Mouse (Mus musculus) cerebellum, adult 11-12 months (tissue): ENCODE results near the gene Zfp280d.

Source experiments
- DNase-seq: peaks from one replicate; pipeline ENCODE4 v3.0.0; 2022

The Zfp280d gene

DNA sequence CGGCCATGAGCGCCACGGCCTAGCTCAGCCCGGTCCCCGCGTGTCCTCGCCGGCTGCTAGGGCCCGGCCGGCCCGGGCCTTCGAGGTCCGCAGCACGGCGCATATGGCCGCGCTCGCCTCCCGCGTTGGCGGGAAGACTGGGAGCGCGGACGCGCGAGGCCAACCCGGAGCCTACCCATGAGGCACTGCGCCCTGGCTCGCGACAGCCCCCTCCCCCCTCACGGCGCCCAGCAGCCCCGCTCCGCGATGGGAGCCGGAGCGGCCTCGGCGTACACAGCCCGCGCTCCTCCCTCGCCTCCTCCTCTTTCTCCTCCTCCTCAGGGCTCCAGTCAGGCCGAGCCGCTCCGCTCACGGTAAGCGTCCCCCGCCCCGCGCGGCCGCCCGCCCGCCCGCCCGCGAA lies at the start of gene Zfp280d:
Zfp280d (plus strand) TSS at position 184 of the 400 bp plus-strand sequence.
- DNase-seq: peak; percentile 93

GRCm38 (mm10) chr9:72226536-72226935 lies 48.1 kb upstream of the Zfp280d start:
- no peak for DNase-seq

DNA sequence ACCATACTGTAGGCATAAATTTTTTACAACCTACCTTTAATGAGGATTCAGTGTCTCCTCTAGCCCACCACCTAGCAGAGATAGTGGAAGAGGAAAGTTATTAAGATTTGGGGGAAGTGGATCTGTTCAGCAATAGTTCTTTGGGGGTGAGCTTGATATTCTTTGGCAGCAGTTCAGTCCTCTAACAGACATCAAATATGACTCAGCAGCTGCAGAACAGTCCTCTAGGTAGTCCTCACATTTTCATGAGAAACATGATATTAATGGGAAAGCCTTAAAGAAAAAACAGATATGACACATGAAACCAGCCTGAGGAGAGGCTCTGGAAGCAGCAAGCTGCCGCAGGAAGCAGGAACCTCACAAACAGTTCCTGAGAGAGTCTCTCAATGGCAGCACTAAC lies 22.0 kb upstream of the Zfp280d start:
- DNase-seq: no peak

GRCm38 (mm10) chr9:72255227-72255626 lies 19.4 kb upstream of the Zfp280d start:
- no peak for DNase-seq

GRCm38 (mm10) chr9:72256646-72257045 lies 18.0 kb upstream of the Zfp280d start:
- DNase-seq: no peak

DNA sequence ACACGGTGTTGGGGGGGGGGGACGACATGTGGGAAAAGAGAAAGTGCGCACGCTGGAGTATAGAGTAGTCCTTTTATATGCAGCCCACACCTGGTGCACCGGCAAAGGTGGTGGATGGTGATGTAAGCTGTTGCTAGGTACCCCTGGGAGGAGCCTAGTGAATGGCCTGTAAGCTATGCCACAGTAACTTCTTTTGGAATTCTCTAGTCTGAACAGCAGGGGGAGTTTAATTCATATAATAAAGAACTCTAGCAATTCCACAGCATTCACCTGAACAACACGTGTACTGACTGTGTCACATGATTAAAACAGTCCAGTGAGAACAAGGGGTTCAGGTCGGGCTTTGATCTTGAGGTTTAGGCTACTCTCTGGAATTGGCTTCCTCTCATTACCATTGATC lies 14.3 kb upstream of the Zfp280d start:
- no peak for DNase-seq

DNA sequence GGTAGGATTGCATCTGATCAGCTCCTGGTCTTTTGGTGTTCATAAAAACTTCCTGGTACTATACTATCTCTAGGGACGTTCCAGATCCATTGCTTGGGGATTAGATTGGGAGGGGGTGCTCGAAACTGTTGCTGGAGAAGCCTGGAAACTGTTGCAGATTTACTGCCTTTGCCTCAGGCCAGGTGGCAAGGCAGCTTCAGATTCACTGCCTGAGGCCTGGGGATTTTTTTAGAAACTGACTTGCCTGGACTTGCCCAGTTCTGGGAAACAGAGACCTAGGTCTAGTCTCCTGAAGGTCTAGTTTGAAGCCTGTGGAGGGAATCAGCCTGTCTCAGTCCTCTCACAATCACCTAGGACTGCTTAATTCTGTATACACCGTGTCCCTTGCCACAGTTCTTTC lies 9.8 kb upstream of the Zfp280d start:
- DNase-seq: no peak

DNA sequence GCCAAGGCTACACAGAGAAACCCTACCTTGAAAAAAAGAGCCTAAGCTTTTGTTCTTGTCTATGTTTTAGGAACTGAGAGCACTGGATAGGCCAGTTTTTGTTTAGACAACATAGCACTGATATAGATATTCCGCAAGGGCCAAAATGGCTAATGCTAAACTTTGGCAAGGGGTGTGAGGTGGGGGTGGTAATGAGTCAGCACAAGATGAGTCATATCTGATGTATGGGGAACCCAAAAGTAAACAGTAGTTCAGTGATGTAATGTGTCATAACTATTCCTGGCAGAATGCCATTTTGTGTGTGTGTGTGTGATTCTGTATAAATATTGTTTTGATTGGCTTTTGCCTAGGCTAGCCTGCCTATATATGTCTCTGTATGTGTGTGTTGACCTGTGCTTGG lies 4.5 kb upstream of the Zfp280d start:
- DNase-seq: no peak

GRCm38 (mm10) chr9:72273646-72274410 lies 832 bp upstream of the Zfp280d start:
- peak; percentile 17 for DNase-seq

DNA sequence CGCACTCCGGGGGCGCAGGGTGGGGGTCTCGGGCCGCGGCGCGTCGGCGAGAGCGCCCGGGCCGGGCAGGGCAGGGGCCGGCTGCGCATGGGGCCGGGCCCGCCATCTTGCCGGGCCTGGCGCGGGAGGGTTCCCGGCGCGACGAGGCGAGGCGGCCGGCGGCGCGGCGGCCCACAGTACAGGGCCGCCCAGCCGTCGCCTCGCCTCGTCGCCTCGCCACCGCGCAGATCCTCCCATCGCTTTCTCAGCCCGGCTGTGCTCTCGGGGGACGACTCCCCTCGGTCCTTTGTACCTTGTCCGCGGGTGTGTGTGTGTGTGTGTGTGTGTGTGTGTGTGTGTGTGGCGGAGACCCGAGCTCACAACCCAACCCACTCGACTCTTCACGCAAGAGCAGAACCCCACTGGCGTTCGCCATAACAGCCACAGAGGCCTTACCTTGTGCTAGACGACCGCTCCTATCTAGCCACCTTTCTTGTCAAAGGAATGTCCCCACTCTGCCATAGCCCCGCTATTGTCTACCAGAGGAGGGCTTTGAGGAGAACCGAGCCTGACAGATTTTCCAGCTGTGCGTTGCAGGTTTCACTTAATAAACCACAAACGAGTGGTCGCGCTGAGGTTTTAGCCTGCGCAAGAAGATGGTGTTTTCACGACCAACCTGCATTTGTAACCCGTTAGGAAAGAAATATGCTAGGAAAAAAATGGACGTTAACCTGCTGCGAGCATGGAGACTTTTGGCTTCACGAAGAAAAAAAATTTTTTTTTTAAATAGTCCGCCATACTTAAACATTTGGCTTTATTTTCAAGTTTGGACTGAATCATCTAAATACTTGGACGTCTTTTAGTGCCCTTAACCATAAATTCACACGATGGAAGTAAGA lies 680 bp downstream of the Zfp280d start:
- DNase-seq: peak; percentile 58

DNA sequence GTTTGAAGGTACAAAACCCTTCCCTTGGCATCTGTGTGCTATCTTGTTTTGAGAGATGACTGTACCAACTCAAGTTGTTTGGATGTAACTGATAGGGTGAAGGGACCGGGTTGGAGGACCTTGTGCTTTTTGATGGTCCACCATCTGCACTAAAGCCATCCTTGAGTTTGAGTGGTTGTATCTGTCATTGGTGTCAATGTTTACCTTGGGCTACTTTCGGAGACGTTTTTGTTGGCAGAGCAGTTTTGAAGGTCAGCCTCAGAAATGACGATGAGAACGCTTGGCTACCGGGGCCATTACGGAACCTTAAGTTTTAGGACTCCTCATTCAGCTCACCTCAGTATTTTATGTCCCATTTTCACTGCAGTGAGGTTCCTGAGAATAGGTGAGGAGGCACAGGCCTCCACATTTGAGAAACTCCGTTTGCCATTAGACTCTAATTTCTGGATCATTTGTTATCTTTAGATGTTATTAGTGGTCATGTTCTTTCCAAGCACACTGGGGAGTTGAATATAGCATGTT lies 1.4 kb downstream of the Zfp280d start:
- no peak for DNase-seq

DNA sequence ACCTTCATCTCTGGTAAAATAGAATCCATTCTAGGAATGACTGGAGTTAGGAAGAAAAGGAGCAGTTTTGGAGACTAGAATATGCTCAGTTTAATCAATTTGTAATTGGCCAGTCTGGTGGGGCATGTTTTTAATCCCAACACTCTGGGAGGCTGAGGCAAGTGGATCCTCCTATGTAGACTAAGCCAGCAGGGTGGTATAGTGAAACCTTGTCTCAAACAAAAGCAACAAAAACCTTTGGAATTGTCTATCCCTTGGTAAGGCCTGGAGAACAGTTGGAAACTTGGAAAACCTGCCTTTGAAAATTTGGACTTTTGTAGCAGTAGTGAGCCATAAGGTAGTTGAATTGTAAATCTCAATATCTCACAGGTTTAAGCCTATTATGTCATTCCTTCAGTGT lies 2.3 kb downstream of the Zfp280d start:
- no peak for DNase-seq

- no peak for DNase-seq
Observed at GRCm38 (mm10) chr9:72279943-72280342, 5.3 kb downstream of the Zfp280d start.

DNA sequence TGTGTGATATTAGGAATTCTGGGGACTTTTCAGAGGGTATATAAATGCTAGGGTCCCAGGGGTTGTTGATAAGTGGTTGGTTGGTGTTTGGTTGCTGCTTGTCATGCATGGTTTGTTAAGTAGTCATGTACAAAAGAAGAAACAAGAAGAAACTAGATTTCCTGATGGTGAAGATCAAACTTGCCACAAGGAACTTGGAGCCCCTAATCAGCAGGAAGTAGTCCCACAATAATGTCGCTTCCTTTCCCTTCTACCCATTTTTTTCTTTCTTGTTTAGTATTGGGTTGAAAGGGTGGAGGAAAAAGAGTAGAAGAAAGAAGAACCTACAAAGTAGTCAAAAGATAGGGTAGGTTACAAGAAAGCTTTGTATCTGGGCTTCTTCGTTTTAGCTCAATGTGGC lies 13.0 kb downstream of the Zfp280d start:
- no peak for DNase-seq

DNA sequence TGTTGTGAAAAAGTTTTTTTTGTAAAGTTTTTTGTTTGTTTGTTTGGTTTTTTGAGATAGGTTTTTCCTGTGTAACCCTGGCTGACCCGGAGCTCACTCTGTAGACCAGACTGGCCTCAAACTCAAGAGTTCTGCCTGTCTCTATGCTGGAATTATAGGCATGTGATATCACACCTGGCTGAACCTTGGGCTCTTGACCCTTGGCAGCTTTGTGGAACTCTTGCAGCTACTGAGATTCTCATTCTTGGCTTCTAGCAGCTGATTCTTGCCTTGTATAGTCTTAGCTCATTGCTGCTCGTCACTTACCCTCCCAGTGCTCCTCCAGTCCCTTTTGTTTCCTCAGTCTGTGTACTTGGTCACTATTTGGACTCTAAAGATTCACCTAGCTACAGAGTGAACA lies 13.6 kb downstream of the Zfp280d start:
- no peak for DNase-seq

DNA sequence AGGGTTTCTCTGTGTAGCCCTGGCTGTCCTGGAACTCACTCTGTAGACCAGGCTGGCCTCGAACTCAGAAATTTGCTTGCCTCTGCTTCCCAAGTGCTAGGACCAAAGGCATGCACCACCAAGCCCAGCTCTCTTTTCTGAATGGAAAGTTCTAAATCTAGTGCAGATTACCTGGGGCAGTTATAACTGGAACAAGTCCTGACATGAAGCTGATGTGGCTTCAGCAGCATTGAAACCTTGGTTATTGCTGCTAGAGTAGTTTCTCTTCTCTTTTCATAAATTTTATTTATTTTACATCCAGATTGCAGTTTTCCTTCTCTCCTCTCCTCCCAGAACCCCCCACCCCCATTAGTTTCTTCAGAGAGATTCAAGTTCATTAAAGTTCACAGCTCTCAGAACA lies 14.4 kb downstream of the Zfp280d start:
- DNase-seq: no peak

- DNase-seq: no peak
Observed at GRCm38 (mm10) chr9:72294076-72294475, 19.4 kb downstream of the Zfp280d start.

GRCm38 (mm10) chr9:72309765-72310164 lies 35.1 kb downstream of the Zfp280d start:
- DNase-seq: no peak

GRCm38 (mm10) chr9:72333221-72333620 lies 58.6 kb downstream of the Zfp280d start:
- no peak for DNase-seq

- DNase-seq: no peak
Observed at GRCm38 (mm10) chr9:72336069-72336468, 61.4 kb downstream of the Zfp280d start.

DNA sequence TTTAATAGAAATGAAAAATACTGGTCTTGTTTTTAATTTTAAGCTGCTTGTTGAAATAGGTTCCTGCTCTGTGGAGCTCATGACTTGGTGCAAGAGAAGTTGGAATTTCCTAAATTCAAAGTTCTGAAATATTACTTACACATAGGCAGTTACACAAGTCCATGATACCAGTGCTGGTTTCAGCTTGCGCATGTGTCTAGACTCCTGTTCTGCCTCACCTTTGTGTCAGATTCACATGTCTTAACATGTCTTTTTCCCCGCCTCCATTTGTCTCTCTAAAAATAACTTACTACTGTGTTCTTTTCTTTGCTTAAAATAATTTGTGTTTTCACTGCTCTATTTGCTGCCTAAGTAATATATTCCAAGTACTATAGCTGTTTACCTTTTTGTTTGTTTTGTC lies 64.5 kb downstream of the Zfp280d start:
- no peak for DNase-seq

DNA sequence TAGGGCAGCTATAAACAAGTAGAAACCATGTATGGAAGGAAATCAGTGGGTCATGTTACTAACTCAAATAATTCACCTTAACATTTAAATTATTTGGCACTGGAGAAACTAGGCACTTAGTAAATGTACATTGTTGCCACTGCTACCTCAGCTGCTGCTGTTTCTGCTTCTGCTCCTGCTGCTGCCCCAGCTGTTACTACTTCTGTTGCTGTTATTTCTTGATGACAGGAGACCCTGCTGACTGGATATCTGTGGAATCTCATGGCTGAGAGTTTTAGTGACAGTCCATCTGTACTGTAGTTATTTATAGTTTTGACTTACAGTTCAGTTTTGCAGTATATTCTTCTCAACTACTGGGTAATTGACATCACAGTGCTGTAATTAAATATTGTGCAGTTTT lies 69.2 kb downstream of the Zfp280d start:
- no peak for DNase-seq

GRCm38 (mm10) chr9:72372359-72372758 lies 97.7 kb downstream of the Zfp280d start:
- DNase-seq: no peak

DNA sequence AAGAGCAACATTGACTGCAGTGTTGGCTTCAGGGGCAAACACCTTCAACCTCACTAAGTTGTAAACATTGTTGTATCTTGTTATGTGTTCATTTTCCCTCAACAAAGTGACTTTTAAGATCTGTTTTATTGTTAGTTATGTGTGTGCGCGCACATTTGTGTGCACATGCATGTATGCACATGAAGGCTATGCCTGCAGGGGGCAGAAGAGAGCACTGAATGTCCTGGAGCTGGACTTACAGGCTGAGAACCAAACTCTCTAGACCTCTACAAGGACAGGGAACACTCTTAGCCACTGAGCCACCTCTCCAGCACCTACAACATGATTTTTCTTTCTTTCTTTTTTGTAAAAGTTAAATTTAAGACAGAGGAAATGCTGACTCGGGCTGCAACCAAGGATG lies 99.4 kb downstream of the Zfp280d start:
- no peak for DNase-seq
